Mouse (Mus musculus) kidney, adult 2 months (tissue): ENCODE results near the gene Eci3.
"Not testable (repeated sequence)": the region's sequence is repeated elsewhere in the genome, so short reads cannot be mapped to it uniquely, and the experiment has no call there.

Experiments
- CTCF ChIP-seq: fragments of 200-500 bp; conservative IDR thresholded peaks from 2 replicates; pipeline ENCODE4 v1.5.1; 2011; ENCODE audit warnings: low read depth, mild to moderate bottlenecking, control low read depth, low read length, moderate library complexity, mixed read lengths; ENCODE audit not compliant: insufficient read depth, insufficient read length
- POLR2A ChIP-seq: fragments of 200-500 bp; IDR thresholded peaks from one replicate; pipeline ENCODE4 v1.6.1; 2011; ENCODE audit warnings: low read depth, low read length, control low read depth

DNA sequence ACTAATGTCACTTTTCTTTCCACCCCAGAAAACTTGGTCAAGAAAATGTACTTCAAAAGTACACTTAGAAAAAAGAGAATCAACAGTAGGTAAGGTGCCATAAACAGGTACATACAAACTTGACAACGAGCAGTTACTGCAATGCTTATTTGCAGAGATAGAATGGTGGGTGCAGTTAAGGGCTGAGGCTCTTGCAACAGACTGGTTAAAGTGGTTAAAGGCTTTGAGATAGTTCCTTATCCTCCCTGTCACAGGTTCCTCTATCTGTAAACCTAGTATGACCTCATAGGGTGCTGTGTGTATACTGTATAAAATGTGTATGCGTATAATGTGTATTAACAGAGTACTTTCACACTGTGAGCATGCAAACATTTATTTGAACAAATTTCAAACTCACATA lies 12.2 kb downstream of the Eci3 start:
- not testable (repeated sequence) for TF ChIP-seq CTCF, POLR2A
